In genomic region chr3:86760474-86760873, GRCm38 (mm10) we compare ENCODE assay signal across 14 mouse cellular contexts.
DNase-seq lines count a peak whose midpoint lies in the region; ATAC-seq and TF ChIP-seq lines count a peak whose summit lies in the region.
"Had no signal": no experiment of that assay in that cellular context is flagged by ENCODE, and none has a peak within 500 bp of the region (broad histone marks: within the 10 kb centered on the region; RNA-seq: fewer than 3 reads in every experiment).

No protein-coding gene starts in this region.

- no peak overlapping the region; the same call in 1 of the 2 replicates for H3K27ac ChIP-seq in heart, embryonic 10.5 days
- H3K27ac ChIP-seq in hindbrain, embryonic 15.5 days (replicated peaks) = peak overlapping the region; percentile 76
- peak overlapping the region; percentile 55; the same call in 1 of the 2 replicates for H3K27ac ChIP-seq in limb, embryonic 14.5 days (replicated peaks; ENCODE audit: low read depth, low read length)
- peak overlapping the region; percentile 78 for H3K27ac ChIP-seq in small intestine, adult 2 months (ENCODE audit: insufficient read depth, low read depth, low read length)
- H3K27ac ChIP-seq: heart, adult 2 months; stomach, embryonic 15.5 days had no signal

- no peak for ATAC-seq in hindbrain, embryonic 15.5 days (ENCODE audit: low FRiP score, low read depth)
- no peak for ATAC-seq in limb, embryonic 14.5 days (ENCODE audit: low FRiP score, low read depth)
- ATAC-seq: lung, postnatal 0 days had no signal

- TF ChIP-seq POLR2A in limb, embryonic 14.5 days (IDR thresholded peaks at IDR 0.05; ENCODE audit: borderline replicate concordance, extremely low read depth, insufficient read depth, insufficient read length) = no peak
- TF ChIP-seq POLR2A in small intestine, adult 2 months (IDR thresholded peaks at IDR 0.05; ENCODE audit: low read depth, low read length) = no peak

- no peak overlapping the region for H3K9ac ChIP-seq in hindbrain, embryonic 15.5 days
- H3K9ac ChIP-seq in limb, embryonic 14.5 days (ENCODE audit: low read depth, low read length, severe bottlenecking) = no peak overlapping the region
- H3K9ac ChIP-seq: stomach, embryonic 15.5 days had no signal

- no peaks in the 10 kb centered on the region for H3K27me3 ChIP-seq in heart, embryonic 10.5 days (ENCODE audit: insufficient read depth, poor library complexity, severe bottlenecking)
- H3K27me3 ChIP-seq in hindbrain, embryonic 15.5 days = no peaks in the 10 kb centered on the region
- H3K27me3 ChIP-seq in limb, embryonic 14.5 days (ENCODE audit: control insufficient read depth, insufficient read depth, low read length) = no peaks in the 10 kb centered on the region
- H3K27me3 ChIP-seq in small intestine, adult 2 months (ENCODE audit: control insufficient read depth, insufficient read depth, low read length) = no peaks in the 10 kb centered on the region
- H3K27me3 ChIP-seq: stomach, embryonic 15.5 days had no signal

- no peak for TF ChIP-seq CTCF in small intestine, adult 2 months (IDR thresholded peaks at IDR 0.05; ENCODE audit: extremely low read depth, insufficient read length, insufficient replicate concordance, low read depth, low read length)

- no peaks in the 10 kb centered on the region for H3K9me3 ChIP-seq in heart, embryonic 10.5 days
- no peaks in the 10 kb centered on the region for H3K9me3 ChIP-seq in hindbrain, embryonic 15.5 days
- H3K9me3 ChIP-seq in limb, embryonic 14.5 days (ENCODE audit: control insufficient read depth, low read length) = no peaks in the 10 kb centered on the region
- H3K9me3 ChIP-seq: stomach, embryonic 15.5 days had no signal

- H3K4me2 ChIP-seq in hindbrain, embryonic 15.5 days = peak overlapping the region; percentile 33
- H3K4me2 ChIP-seq in limb, embryonic 14.5 days (replicated peaks; ENCODE audit: low read depth, low read length, severe bottlenecking) = 0 out of 2 replicates have a peak overlapping the region, but pooled peaks have one; percentile 11
- H3K4me2 ChIP-seq: stomach, embryonic 15.5 days had no signal

- DNase-seq in heart, embryonic 10.5 days (ENCODE audit: low spot score) = no peak
- no peak for DNase-seq in heart, postnatal 4 days
- no peak for DNase-seq in limb, embryonic 14.5 days (ENCODE audit: low spot score)
- no peak for DNase-seq in kidney, adult 8-10 months
- DNase-seq in kidney, postnatal 10 days = no peak
- DNase-seq in layer of hippocampus, adult 9-10 months (ENCODE audit: low spot score) = no peak
- DNase-seq: adrenal gland, postnatal 36 days; cerebellum, postnatal 36 days; heart, adult 2 months had no signal

- H3K4me1 ChIP-seq in heart, embryonic 10.5 days = peaks cover 7% of the 10 kb centered on the region; the same call in 1 of the 2 replicates
- 0 out of 2 replicates have a peak, but pooled peaks cover 5% of the 10 kb centered on the region for H3K4me1 ChIP-seq in hindbrain, embryonic 15.5 days (replicated peaks)
- peaks cover 5% of the 10 kb centered on the region; the same call in 1 of the 2 replicates for H3K4me1 ChIP-seq in limb, embryonic 14.5 days (ENCODE audit: control insufficient read depth, insufficient read depth, low read length)
- no peaks in the 10 kb centered on the region for H3K4me1 ChIP-seq in small intestine, adult 2 months (ENCODE audit: control insufficient read depth, insufficient read depth, insufficient read length, low read length)
- H3K4me1 ChIP-seq: stomach, embryonic 15.5 days had no signal

- WGBS in heart, embryonic 10.5 days = 48% methylated on average over 7 of the region's 7 CpGs
- WGBS in hindbrain, embryonic 15.5 days = 69% methylated on average over 7 of the region's 7 CpGs
- 58% methylated on average over 7 of the region's 7 CpGs for WGBS in limb, embryonic 14.5 days
- 80% methylated on average over 7 of the region's 7 CpGs for WGBS in small intestine, adult 2 months

- H3K4me3 ChIP-seq in heart, embryonic 10.5 days = 0 out of 2 replicates have a peak overlapping the region, but pooled peaks have one; percentile 5
- H3K4me3 ChIP-seq in hindbrain, embryonic 15.5 days = no peak overlapping the region
- H3K4me3 ChIP-seq in limb, embryonic 14.5 days (replicated peaks; ENCODE audit: low read length) = no peak overlapping the region
- H3K4me3 ChIP-seq in small intestine, adult 2 months (ENCODE audit: low read depth, low read length) = no peak overlapping the region
- H3K4me3 ChIP-seq: erythroblast, embryonic 14.5 days; heart, adult 2 months; stomach, embryonic 15.5 days had no signal

- no peaks in the 10 kb centered on the region for H3K36me3 ChIP-seq in heart, embryonic 10.5 days
- H3K36me3 ChIP-seq in hindbrain, embryonic 15.5 days = no peaks in the 10 kb centered on the region
- H3K36me3 ChIP-seq in limb, embryonic 14.5 days (ENCODE audit: control insufficient read depth, insufficient read depth, low read length) = no peaks in the 10 kb centered on the region
- peaks cover 7% of the 10 kb centered on the region for H3K36me3 ChIP-seq in small intestine, adult 2 months (ENCODE audit: control insufficient read depth, insufficient read depth, low read length)
- H3K36me3 ChIP-seq: stomach, embryonic 15.5 days had no signal
